Mouse (Mus musculus): Measurements from ENCODE around the gene Ttll11. TPM values are rescaled to one million over a fixed set of nuclear protein-coding genes. Genes with fewer than 3 reads are reported as not detected.

Gene Ttll11
- polyA plus RNA-seq, 1 experiment from 2014 or later: 1.5 TPM

GRCm38 (mm10) chr2:35829136-35829535 is 150.6 kb downstream of the Ttll11 start:
- no peak for TF ChIP-seq CTCF (IDR thresholded peaks at IDR 0.05; ENCODE audit: low read depth)
- H3K4me2 ChIP-seq (ENCODE audit: low read length): no peak overlapping the region
- no peak overlapping the region for H3K4me3 ChIP-seq (replicated peaks; ENCODE audit: low read depth, low read length)
- no peaks in the 10 kb centered on the region for H3K36me3 ChIP-seq (ENCODE audit: insufficient read depth, low read length)
- WGBS: 96% methylated on average over 4 of the region's 4 CpGs
- no peaks in the 10 kb centered on the region for H3K27me3 ChIP-seq (ENCODE audit: insufficient read depth, low read length)
- no peak overlapping the region for H3K27ac ChIP-seq
- ATAC-seq (replicated peaks; ENCODE audit: low FRiP score, low read depth) (no peak), DNase-seq (ENCODE audit: low spot score) (no peak)
- H3K4me1 ChIP-seq (replicated peaks; ENCODE audit: insufficient read depth, low read length): 0 out of 2 replicates have a peak, but pooled peaks cover 9% of the 10 kb centered on the region
- H3K9ac ChIP-seq (ENCODE audit: low read depth, low read length): no peak overlapping the region
- no peaks in the 10 kb centered on the region for H3K9me3 ChIP-seq (replicated peaks; ENCODE audit: low read length)

- Histone ChIP-seq H3K27ac (no peak overlapping the region), H3K9ac (ENCODE audit: low read depth, low read length) (no peak overlapping the region), H3K36me3 (ENCODE audit: insufficient read depth, low read length) (no peaks in the 10 kb centered on the region), H3K4me1 (replicated peaks; ENCODE audit: insufficient read depth, low read length) (0 out of 2 replicates have a peak, but pooled peaks cover 8% of the 10 kb centered on the region), H3K9me3 (replicated peaks; ENCODE audit: low read length) (no peaks in the 10 kb centered on the region), H3K27me3 (ENCODE audit: insufficient read depth, low read length) (no peaks in the 10 kb centered on the region), H3K4me2 (ENCODE audit: low read length) (no peak overlapping the region), H3K4me3 (replicated peaks; ENCODE audit: low read depth, low read length) (no peak overlapping the region)
- ATAC-seq (replicated peaks; ENCODE audit: low FRiP score, low read depth) (no peak), DNase-seq (ENCODE audit: low spot score) (no peak)
- no peak for TF ChIP-seq CTCF (IDR thresholded peaks at IDR 0.05; ENCODE audit: low read depth)
- 67% methylated on average over 4 of the region's 4 CpGs for WGBS
These were observed 151.8 kb downstream of the Ttll11 start for GRCm38 (mm10) chr2:35827886-35828285.

GRCm38 (mm10) chr2:35825157-35825556 is 154.6 kb downstream of the Ttll11 start:
- Histone ChIP-seq H3K27me3 (ENCODE audit: insufficient read depth, low read length) (no peaks in the 10 kb centered on the region), H3K9ac (ENCODE audit: low read depth, low read length) (no peak overlapping the region), H3K4me2 (ENCODE audit: low read length) (no peak overlapping the region), H3K4me3 (replicated peaks; ENCODE audit: low read depth, low read length) (no peak overlapping the region), H3K4me1 (replicated peaks; ENCODE audit: insufficient read depth, low read length) (no peaks in the 10 kb centered on the region), H3K9me3 (replicated peaks; ENCODE audit: low read length) (no peaks in the 10 kb centered on the region), H3K36me3 (ENCODE audit: insufficient read depth, low read length) (no peaks in the 10 kb centered on the region), H3K27ac (no peak overlapping the region)
- TF ChIP-seq CTCF (IDR thresholded peaks at IDR 0.05; ENCODE audit: low read depth): no peak
- DNase-seq (ENCODE audit: low spot score) (no peak), ATAC-seq (replicated peaks; ENCODE audit: low FRiP score, low read depth) (no peak)
- WGBS: 61% methylated on average over 7 of the region's 7 CpGs

GRCm38 (mm10) chr2:35823589-35823988 is 156.1 kb downstream of the Ttll11 start:
- Histone ChIP-seq H3K36me3 (ENCODE audit: insufficient read depth, low read length) (no peaks in the 10 kb centered on the region), H3K27ac (no peak overlapping the region), H3K4me3 (replicated peaks; ENCODE audit: low read depth, low read length) (no peak overlapping the region), H3K4me1 (replicated peaks; ENCODE audit: insufficient read depth, low read length) (no peaks in the 10 kb centered on the region), H3K27me3 (ENCODE audit: insufficient read depth, low read length) (no peaks in the 10 kb centered on the region), H3K9me3 (replicated peaks; ENCODE audit: low read length) (no peaks in the 10 kb centered on the region), H3K4me2 (ENCODE audit: low read length) (no peak overlapping the region), H3K9ac (ENCODE audit: low read depth, low read length) (no peak overlapping the region)
- no peak for TF ChIP-seq CTCF (IDR thresholded peaks at IDR 0.05; ENCODE audit: low read depth)
- no peak for DNase-seq (ENCODE audit: low spot score)
- ATAC-seq (replicated peaks; ENCODE audit: low FRiP score, low read depth): no peak
- 83% methylated on average over 6 of the region's 6 CpGs for WGBS

GRCm38 (mm10) chr2:35818883-35819282 is 160.8 kb downstream of the Ttll11 start:
- 24% methylated on average over 2 of the region's 2 CpGs for WGBS
- ATAC-seq (replicated peaks; ENCODE audit: low FRiP score, low read depth): no peak

GRCm38 (mm10) chr2:35816056-35816661 is 163.6 kb downstream of the Ttll11 start:
- no peak for TF ChIP-seq CTCF (IDR thresholded peaks at IDR 0.05; ENCODE audit: low read depth)
- no peaks in the 10 kb centered on the region for H3K4me1 ChIP-seq (replicated peaks; ENCODE audit: insufficient read depth, low read length)
- H3K27ac ChIP-seq: no peak overlapping the region
- 59% methylated on average over 5 of the region's 5 CpGs for WGBS
- H3K9ac ChIP-seq (ENCODE audit: low read depth, low read length): no peak overlapping the region
- H3K9me3 ChIP-seq (replicated peaks; ENCODE audit: low read length): no peaks in the 10 kb centered on the region
- no peaks in the 10 kb centered on the region for H3K36me3 ChIP-seq (ENCODE audit: insufficient read depth, low read length)
- no peak for ATAC-seq (replicated peaks; ENCODE audit: low FRiP score, low read depth)
- no peak overlapping the region for H3K4me2 ChIP-seq (ENCODE audit: low read length)
- H3K27me3 ChIP-seq (ENCODE audit: insufficient read depth, low read length): no peaks in the 10 kb centered on the region
- DNase-seq (ENCODE audit: low spot score): no peak
- H3K4me3 ChIP-seq (replicated peaks; ENCODE audit: low read depth, low read length): no peak overlapping the region

More at GRCm38 (mm10) chr2:35818883-35819282, 160.8 kb downstream of the Ttll11 start:
- TF ChIP-seq CTCF (IDR thresholded peaks at IDR 0.05; ENCODE audit: low read depth): no peak
- DNase-seq (ENCODE audit: low spot score): no peak
- H3K9me3 ChIP-seq (replicated peaks; ENCODE audit: low read length): no peaks in the 10 kb centered on the region
- no peak overlapping the region for H3K27ac ChIP-seq
- H3K4me2 ChIP-seq (ENCODE audit: low read length): no peak overlapping the region
- H3K27me3 ChIP-seq (ENCODE audit: insufficient read depth, low read length): no peaks in the 10 kb centered on the region
- H3K9ac ChIP-seq (ENCODE audit: low read depth, low read length): no peak overlapping the region
- no peak overlapping the region for H3K4me3 ChIP-seq (replicated peaks; ENCODE audit: low read depth, low read length)
- no peaks in the 10 kb centered on the region for H3K36me3 ChIP-seq (ENCODE audit: insufficient read depth, low read length)
- H3K4me1 ChIP-seq (replicated peaks; ENCODE audit: insufficient read depth, low read length): no peaks in the 10 kb centered on the region

- ATAC-seq (replicated peaks; ENCODE audit: low FRiP score, low read depth): no peak
- Histone ChIP-seq H3K4me2 (ENCODE audit: low read length) (no peak overlapping the region), H3K4me1 (replicated peaks; ENCODE audit: insufficient read depth, low read length) (no peaks in the 10 kb centered on the region), H3K4me3 (replicated peaks; ENCODE audit: low read depth, low read length) (no peak overlapping the region), H3K9me3 (replicated peaks; ENCODE audit: low read length) (no peaks in the 10 kb centered on the region), H3K9ac (ENCODE audit: low read depth, low read length) (no peak overlapping the region), H3K36me3 (ENCODE audit: insufficient read depth, low read length) (no peaks in the 10 kb centered on the region), H3K27ac (no peak overlapping the region), H3K27me3 (ENCODE audit: insufficient read depth, low read length) (no peaks in the 10 kb centered on the region)
- TF ChIP-seq CTCF (IDR thresholded peaks at IDR 0.05; ENCODE audit: low read depth): no peak
- WGBS: 95% methylated on average over 2 of the region's 2 CpGs
- no peak for DNase-seq (ENCODE audit: low spot score)
These were observed 167.2 kb downstream of the Ttll11 start for GRCm38 (mm10) chr2:35812561-35812933.
